Mouse (Mus musculus): ENCODE measurements around the gene Dpyd. TPM values are rescaled to one million over a fixed set of nuclear protein-coding genes. Genes with fewer than 3 reads are reported as not detected.

Gene Dpyd
- 16.0 and 16.7 TPM in 2 replicates for polyA plus RNA-seq (2016; fragmentation: Nextera tagmentation; extraction: Ambion mirVana)

DNA sequence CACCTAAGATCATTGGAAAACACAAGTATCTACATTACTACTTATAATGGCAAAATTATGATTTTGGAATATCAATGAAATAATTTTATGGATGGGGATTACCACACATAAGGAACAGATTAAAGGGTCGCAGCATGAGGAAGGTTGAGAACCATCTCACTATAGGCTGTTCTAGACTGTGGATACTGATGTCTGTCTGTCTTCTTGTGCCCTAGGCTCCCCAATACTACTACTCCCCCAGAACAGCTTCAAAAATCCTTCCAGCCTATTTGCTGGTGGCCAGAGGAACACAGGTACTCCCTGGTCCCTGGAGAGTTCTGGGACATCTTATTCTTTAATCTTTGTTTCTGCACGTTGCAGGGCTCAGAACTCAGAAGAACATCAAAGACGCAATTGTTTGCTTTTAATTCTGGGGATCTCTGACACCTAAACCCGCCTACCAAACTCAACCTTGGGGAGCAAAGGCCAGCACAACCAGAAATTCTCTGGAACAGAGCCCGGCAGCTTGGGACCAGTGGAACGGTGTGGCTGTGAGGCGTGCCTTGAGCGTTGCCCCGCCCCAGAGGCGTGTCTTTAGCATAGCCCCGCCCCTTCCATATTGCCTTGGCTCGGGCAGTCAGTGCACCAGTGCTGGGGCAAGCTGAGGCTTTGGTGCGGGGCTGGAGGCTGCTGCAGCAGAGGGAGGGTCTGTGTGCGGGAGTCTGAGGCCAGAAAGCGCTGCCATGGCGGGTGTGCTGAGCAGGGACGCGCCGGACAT, at the start of gene Dpyd:
TSS of gene Dpyd (plus strand) at position 576 of the 757 bp plus-strand sequence.
- peak; percentile 100 for ATAC-seq (ENCODE audit: insufficient number of reproducible peaks, insufficient read depth, low FRiP score, low TSS enrichment)
- Histone ChIP-seq H3K27me3 (no peaks in the 10 kb centered on the region), H3K4me1 (no peaks in the 10 kb centered on the region), H3K4me3 (peak within 1 kb of the TSS; percentile 70), H3K36me3 (no peaks in the 10 kb centered on the region), H3K9ac (peak within 1 kb of the TSS; percentile 60), H3K4me2 (replicated peaks) (peak within 1 kb of the TSS; percentile 78), H3K27ac (no peak within 1 kb of the TSS), H3K9me3 (no peaks in the 10 kb centered on the region)
- WGBS = 7% methylated on average over 17 of the region's 19 CpGs

DNA sequence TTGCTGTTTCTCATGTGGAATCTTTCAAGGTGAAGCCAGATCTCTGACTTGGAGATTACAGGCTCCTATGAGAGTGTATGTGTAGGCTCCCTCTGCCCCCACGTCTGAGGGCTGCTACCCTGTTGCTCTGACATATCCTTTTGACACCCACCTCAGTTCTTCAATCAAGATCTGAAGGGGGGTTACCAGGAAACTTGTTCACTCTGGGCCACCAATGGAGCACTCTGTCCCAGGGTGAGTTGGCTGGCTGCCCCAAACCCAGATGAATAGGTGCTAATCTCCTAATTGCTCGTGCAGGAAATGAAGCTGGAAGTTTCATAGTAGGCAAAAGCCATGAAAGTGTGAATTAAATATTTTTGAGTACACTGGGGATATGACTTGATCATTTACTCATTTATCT, 24.3 kb upstream of the Dpyd start:
- H3K9ac ChIP-seq = no peak overlapping the region
- 42% methylated on average over 2 of the region's 2 CpGs for WGBS
- H3K27me3 ChIP-seq = no peaks in the 10 kb centered on the region
- no peaks in the 10 kb centered on the region for H3K9me3 ChIP-seq
- 0 out of 2 replicates have a peak, but pooled peaks have one; percentile 22 for ATAC-seq (ENCODE audit: insufficient number of reproducible peaks, insufficient read depth, low FRiP score, low TSS enrichment)
- H3K27ac ChIP-seq = no peak overlapping the region
- H3K4me3 ChIP-seq = no peak overlapping the region
- no peaks in the 10 kb centered on the region for H3K36me3 ChIP-seq
- no peaks in the 10 kb centered on the region for H3K4me1 ChIP-seq
- no peak overlapping the region for H3K4me2 ChIP-seq (replicated peaks)

DNA sequence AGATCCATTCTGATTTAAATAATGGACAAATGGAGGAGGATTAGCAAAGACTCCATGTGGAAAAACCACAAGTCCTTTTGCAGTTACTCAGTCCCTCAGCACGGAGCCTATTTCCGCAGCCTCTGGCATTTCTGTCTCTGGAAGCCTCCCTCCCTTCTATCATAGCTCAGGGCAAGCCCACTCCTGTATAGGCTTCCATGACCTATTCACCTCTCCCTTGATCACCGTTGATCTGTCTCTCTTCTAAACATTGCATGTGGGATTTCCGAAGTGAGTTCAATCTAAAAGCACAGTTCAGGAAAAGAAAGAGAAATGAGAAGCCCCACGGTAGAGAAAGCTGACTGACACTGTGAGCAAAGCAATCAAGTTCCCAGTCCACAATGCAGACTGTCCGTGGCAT, 20.2 kb upstream of the Dpyd start:
- WGBS = 10% methylated on average over 6 of the region's 6 CpGs
- H3K9me3 ChIP-seq = no peaks in the 10 kb centered on the region
- no peak for ATAC-seq (ENCODE audit: insufficient number of reproducible peaks, insufficient read depth, low FRiP score, low TSS enrichment)

DNA sequence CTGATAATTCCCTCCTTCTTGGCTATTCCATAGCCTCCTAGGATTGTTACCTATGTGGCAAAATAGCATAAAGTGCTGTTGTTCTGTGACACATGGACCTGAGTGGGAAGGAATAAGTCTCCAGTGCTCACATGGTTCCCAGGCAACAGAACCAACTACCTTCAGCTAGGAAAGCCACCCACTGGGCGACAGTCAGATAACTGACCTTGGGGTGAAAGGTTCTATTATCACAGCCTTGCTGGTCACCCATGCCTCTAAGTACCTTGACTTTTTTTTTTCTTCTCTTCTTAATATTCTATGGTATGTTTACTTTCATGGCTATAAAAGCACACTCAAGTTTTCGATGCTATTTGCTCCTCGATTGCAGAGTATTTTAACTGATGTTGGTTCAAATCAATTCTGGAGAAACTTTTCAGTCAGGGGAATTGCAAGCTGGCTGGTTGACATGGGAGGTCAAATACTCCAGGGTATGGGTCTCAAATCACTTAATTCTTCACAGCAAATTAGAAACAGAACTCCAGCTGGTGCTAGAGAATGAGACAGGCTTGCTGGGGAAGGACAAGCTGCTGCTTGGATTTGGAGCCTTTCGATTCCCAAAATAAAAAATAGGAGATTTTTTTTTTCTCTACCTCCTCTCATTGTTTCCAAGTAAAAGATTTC, 14.2 kb upstream of the Dpyd start:
- no peak overlapping the region for H3K4me2 ChIP-seq (replicated peaks)
- H3K9me3 ChIP-seq = no peaks in the 10 kb centered on the region
- ATAC-seq (ENCODE audit: insufficient number of reproducible peaks, insufficient read depth, low FRiP score, low TSS enrichment) = no peak
- WGBS = 14% methylated on average over 4 of the region's 4 CpGs
- H3K36me3 ChIP-seq = no peaks in the 10 kb centered on the region
- H3K4me3 ChIP-seq = no peak overlapping the region
- 0 out of 2 replicates have a peak, but pooled peaks cover 2% of the 10 kb centered on the region for H3K27me3 ChIP-seq
- no peak overlapping the region for H3K9ac ChIP-seq
- H3K4me1 ChIP-seq = peaks cover 3% of the 10 kb centered on the region; the same call in 1 of the 2 replicates
- no peak overlapping the region for H3K27ac ChIP-seq

More for the DNA sequence above, 20.2 kb upstream of the Dpyd start:
- H3K4me1 ChIP-seq = no peaks in the 10 kb centered on the region
- 0 out of 2 replicates have a peak, but pooled peaks cover 2% of the 10 kb centered on the region for H3K27me3 ChIP-seq
- no peak overlapping the region for H3K4me3 ChIP-seq
- H3K36me3 ChIP-seq = no peaks in the 10 kb centered on the region
- no peak overlapping the region for H3K9ac ChIP-seq
- H3K27ac ChIP-seq = no peak overlapping the region
- no peak overlapping the region for H3K4me2 ChIP-seq (replicated peaks)

DNA sequence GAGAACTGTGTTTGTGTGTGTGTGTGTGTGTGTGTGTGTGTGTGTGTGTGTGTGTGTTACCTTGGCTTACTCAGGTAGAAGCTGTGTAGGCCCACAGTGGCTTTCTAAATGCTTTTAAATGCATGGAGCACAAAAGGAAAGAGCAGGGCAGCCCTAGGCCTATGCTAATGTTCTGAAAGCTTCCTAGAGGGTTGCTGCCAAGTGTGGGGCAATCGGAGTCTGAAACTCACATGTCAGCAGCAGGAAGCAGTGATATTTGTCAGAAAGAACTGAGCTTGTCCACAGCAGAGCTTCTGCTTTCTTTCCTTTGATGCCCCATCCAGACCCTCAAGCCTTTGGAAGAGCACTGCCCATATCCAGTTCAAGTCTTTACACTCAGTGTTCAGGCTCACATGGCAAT, 4.3 kb upstream of the Dpyd start:
- 69% methylated on average over 1 of the region's 1 CpGs for WGBS
- no peak overlapping the region for H3K27ac ChIP-seq

DNA sequence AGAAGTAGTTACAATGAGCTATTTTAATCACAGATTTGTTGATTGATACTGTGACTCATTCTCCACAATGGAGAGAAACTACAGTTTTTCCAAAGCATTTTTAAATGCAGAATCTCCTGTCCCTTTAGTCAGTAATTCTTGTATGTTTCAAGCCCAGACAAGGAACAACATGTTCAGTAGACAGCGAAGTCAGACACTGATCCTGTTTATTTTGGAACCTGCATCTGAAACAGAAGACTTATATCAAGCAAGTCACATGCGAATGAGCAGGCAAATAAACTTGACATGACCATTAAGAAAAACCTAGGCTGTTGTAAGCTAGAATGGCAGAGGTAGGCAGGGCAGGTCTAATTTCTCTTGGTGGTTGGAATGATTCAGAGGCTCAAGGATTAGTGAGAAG, 2.0 kb upstream of the Dpyd start:
- Histone ChIP-seq H3K36me3 (no peaks in the 10 kb centered on the region), H3K9me3 (no peaks in the 10 kb centered on the region), H3K9ac (no peak overlapping the region), H3K4me3 (no peak overlapping the region), H3K27me3 (no peaks in the 10 kb centered on the region), H3K4me2 (replicated peaks) (no peak overlapping the region), H3K4me1 (no peaks in the 10 kb centered on the region), H3K27ac (no peak overlapping the region)
- ATAC-seq (ENCODE audit: insufficient number of reproducible peaks, insufficient read depth, low FRiP score, low TSS enrichment) = no peak
- 79% methylated on average over 2 of the region's 2 CpGs for WGBS

More for the DNA sequence above, 4.3 kb upstream of the Dpyd start:
- no peaks in the 10 kb centered on the region for H3K9me3 ChIP-seq
- no peak overlapping the region for H3K4me2 ChIP-seq (replicated peaks)
- no peak overlapping the region for H3K9ac ChIP-seq
- no peaks in the 10 kb centered on the region for H3K36me3 ChIP-seq
- no peak for ATAC-seq (ENCODE audit: insufficient number of reproducible peaks, insufficient read depth, low FRiP score, low TSS enrichment)
- no peaks in the 10 kb centered on the region for H3K4me1 ChIP-seq
- no peak overlapping the region for H3K4me3 ChIP-seq
- no peaks in the 10 kb centered on the region for H3K27me3 ChIP-seq

DNA sequence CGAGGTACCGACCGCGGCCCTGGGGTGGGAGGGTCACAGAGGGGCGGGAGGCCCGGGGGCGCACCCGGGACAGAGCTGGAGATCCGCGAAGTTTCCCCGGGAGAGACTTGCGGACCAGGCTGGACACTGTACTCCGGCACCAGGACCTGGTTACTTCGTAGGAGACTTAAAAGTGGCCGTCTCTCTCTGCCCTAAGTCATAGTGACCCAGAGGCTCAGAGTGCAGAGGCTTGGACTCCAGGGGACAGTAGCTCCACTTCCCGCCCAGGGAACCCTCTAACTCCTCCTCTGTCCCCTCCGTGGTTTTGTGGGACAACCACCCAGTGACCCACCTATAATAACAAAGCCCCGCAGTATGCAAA, 362 bp downstream of the Dpyd start:
- H3K27me3 ChIP-seq = no peaks in the 10 kb centered on the region
- H3K36me3 ChIP-seq = no peaks in the 10 kb centered on the region
- under 1% methylated on average over 18 of the region's 18 CpGs for WGBS
- H3K4me1 ChIP-seq = no peaks in the 10 kb centered on the region
- peak overlapping the region; percentile 70 for H3K4me3 ChIP-seq
- H3K9me3 ChIP-seq = no peaks in the 10 kb centered on the region
- ATAC-seq (ENCODE audit: insufficient number of reproducible peaks, insufficient read depth, low FRiP score, low TSS enrichment) = no peak
- no peak overlapping the region for H3K27ac ChIP-seq
- H3K9ac ChIP-seq = peak overlapping the region; percentile 60
- H3K4me2 ChIP-seq (replicated peaks) = peak overlapping the region; percentile 78

DNA sequence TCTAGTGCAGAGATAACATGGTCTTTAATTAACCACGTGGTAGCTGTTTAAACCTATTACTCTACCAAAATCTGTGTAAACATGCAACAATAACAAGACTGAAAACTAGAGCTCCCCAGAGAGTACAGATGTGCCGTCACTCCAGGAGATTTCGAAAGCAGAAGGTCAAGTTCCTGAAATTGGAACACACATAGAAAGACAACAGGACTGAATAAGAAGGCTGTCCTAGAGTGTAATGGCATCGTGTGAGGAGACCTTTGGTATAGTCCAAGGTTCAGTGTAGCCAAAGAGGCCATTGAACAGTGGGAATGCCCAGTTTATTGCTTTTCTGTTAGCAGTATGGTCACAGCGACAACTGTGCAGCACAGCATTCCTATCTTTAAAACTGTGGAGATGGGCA, 4.8 kb downstream of the Dpyd start:
- H3K9me3 ChIP-seq = no peaks in the 10 kb centered on the region
- ATAC-seq (ENCODE audit: insufficient number of reproducible peaks, insufficient read depth, low FRiP score, low TSS enrichment) = no peak
- H3K27me3 ChIP-seq = no peaks in the 10 kb centered on the region
- 38% methylated on average over 5 of the region's 5 CpGs for WGBS
- H3K36me3 ChIP-seq = no peaks in the 10 kb centered on the region
- H3K4me3 ChIP-seq = no peak overlapping the region
- no peak overlapping the region for H3K4me2 ChIP-seq (replicated peaks)
- H3K4me1 ChIP-seq = no peaks in the 10 kb centered on the region
- H3K9ac ChIP-seq = no peak overlapping the region
- no peak overlapping the region for H3K27ac ChIP-seq

DNA sequence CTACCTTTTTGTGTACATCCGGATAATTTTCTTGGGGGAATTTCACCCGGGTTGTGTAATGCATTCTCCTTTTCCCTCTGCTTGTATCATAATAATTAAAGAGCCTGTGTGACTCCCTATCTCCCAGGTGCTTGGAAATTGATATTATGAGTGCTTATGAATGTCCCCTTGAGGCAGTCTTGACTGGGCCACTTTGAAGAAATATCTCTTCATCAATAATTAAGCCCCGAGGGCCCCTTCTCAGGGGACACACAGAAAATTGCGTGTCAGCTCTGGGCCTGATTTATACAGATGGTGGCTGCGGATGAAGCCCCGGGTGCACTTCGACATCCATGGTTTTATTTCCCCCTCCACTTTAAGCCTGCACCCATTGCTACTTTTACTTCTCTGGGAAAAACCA, 8.3 kb downstream of the Dpyd start:
- no peaks in the 10 kb centered on the region for H3K27me3 ChIP-seq
- H3K9me3 ChIP-seq = no peaks in the 10 kb centered on the region
- H3K4me1 ChIP-seq = no peaks in the 10 kb centered on the region
- no peak overlapping the region for H3K4me3 ChIP-seq
- H3K36me3 ChIP-seq = no peaks in the 10 kb centered on the region
- WGBS = 61% methylated on average over 7 of the region's 7 CpGs
- H3K4me2 ChIP-seq (replicated peaks) = no peak overlapping the region
- no peak for ATAC-seq (ENCODE audit: insufficient number of reproducible peaks, insufficient read depth, low FRiP score, low TSS enrichment)
- no peak overlapping the region for H3K27ac ChIP-seq
- H3K9ac ChIP-seq = no peak overlapping the region

DNA sequence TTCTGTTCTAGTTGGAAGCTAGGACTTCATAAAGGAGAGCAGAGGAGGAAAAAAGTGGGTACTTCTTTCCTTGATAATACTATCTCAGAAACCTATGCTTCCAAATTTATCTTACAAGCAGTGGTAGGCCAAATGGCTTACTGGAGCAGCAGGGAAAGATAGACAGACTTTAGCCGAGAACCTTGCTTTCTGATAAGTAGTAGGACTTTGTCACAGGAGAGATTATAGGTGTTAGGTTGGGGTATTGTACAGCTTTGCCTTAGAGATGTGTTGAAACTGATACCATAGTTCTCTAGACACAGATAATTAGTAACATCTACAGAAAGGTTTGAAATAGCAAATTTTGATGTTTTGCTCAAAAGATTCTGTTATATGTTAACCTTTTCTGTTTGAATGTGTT, 28.6 kb downstream of the Dpyd start:
- Histone ChIP-seq H3K27ac (no peak overlapping the region), H3K9ac (no peak overlapping the region), H3K4me2 (replicated peaks) (no peak overlapping the region), H3K27me3 (no peaks in the 10 kb centered on the region), H3K36me3 (no peaks in the 10 kb centered on the region), H3K9me3 (no peaks in the 10 kb centered on the region), H3K4me3 (no peak overlapping the region), H3K4me1 (no peaks in the 10 kb centered on the region)
- 81% methylated on average over 1 of the region's 1 CpGs for WGBS
- no peak for ATAC-seq (ENCODE audit: insufficient number of reproducible peaks, insufficient read depth, low FRiP score, low TSS enrichment)

DNA sequence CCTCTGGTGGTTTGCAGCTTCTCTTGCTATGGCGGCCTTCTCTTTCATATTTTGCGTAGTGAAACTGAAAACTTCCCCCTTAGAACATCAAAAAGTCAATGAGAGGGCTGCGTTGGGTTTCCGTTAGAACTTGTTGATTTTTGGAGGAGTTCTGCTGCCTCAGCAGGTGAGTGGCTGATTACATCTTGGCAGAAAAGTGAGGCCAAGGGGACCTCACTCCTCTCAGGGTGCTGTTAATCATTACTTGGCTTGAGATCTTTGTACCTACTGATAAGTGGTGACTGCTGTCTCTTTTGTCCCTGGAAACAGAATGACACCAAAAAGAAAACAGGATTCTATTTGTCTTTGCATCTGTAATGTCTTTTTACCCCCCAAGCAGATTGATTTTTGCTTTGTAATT, 32.9 kb downstream of the Dpyd start:
- no peak for ATAC-seq (ENCODE audit: insufficient number of reproducible peaks, insufficient read depth, low FRiP score, low TSS enrichment)
- 84% methylated on average over 4 of the region's 4 CpGs for WGBS
- no peaks in the 10 kb centered on the region for H3K9me3 ChIP-seq
- no peak overlapping the region for H3K9ac ChIP-seq
- no peak overlapping the region for H3K4me2 ChIP-seq (replicated peaks)
- no peaks in the 10 kb centered on the region for H3K4me1 ChIP-seq
- H3K27ac ChIP-seq = no peak overlapping the region
- H3K4me3 ChIP-seq = no peak overlapping the region
- H3K36me3 ChIP-seq = no peaks in the 10 kb centered on the region
- H3K27me3 ChIP-seq = no peaks in the 10 kb centered on the region

DNA sequence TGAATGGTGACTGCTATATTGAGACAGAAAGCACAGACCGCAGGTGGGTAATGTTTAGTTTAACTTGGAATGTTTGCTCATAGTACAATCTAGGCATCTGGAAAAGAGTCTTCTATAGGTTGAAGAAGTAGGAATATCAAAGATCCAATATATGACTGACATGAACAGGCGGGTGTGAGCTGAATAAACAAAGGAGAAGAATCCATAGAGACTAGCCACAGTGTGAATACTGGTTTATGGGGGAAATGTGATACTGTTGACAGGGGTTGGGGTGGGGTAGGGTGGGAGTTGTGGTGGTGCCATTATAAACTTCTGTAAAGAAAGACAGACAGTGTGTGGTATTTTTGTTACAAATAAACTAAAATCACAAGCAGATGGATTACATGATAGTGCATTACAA, 33.8 kb downstream of the Dpyd start:
- Histone ChIP-seq H3K27ac (no peak overlapping the region), H3K4me1 (no peaks in the 10 kb centered on the region), H3K4me3 (no peak overlapping the region), H3K9me3 (no peaks in the 10 kb centered on the region), H3K9ac (no peak overlapping the region), H3K36me3 (no peaks in the 10 kb centered on the region), H3K4me2 (replicated peaks) (no peak overlapping the region), H3K27me3 (no peaks in the 10 kb centered on the region)
- no peak for ATAC-seq (ENCODE audit: insufficient number of reproducible peaks, insufficient read depth, low FRiP score, low TSS enrichment)
- WGBS = 75% methylated on average over 2 of the region's 2 CpGs

Measured in embryonic facial prominence, embryonic 12.5 days (tissue).